Mouse (Mus musculus) adrenal gland, adult 2 months (tissue): ENCODE measurements at regions not wholly inside any gene's neighbourhood (a gene's known extent, or its start where the extent isn't known, plus 50 kb on each side); places are given as distances from the start of the nearest gene placed in this dataset.
A peak's percentile ranks its signal among the peaks of the same experiment; 100 is the strongest.

Experiments used
- DNase-seq: peaks from one replicate; pipeline ENCODE4 v3.0.0; 2021

GRCm38 (mm10) chr13:51227836-51228235 is 57.0 kb downstream of the Nxnl2 start:
- DNase-seq = no peak

- DNase-seq = no peak
Observed at GRCm38 (mm10) chr13:51228862-51229770, 58.3 kb downstream of the Nxnl2 start.

- DNase-seq = no peak
Observed at GRCm38 (mm10) chr13:51229862-51230261, 59.0 kb downstream of the Nxnl2 start.

- DNase-seq = no peak
Observed at GRCm38 (mm10) chr13:51231586-51231985, 60.8 kb downstream of the Nxnl2 start.

- DNase-seq = no peak
Observed at GRCm38 (mm10) chr13:51247378-51247777, 76.6 kb downstream of the Nxnl2 start.

DNA sequence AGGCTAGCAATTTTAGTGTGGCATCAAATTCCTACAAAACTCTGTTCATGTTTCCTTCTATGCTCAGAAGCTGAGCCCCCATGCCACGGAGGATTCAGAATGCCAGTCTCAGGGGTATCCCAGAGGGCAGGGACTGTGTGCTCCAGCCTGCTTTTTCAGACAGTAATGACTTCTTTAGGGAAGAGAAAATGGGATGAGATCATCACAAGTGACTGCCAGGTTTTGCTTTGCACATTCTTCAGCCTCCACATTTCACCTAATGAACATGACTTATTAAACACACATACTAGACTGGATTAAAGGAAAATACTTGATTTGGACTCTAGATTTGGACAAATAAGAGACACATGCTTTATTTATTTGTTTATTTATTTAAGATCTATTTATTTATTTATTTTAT is 82.5 kb downstream of the Nxnl2 start:
- no peak for DNase-seq

GRCm38 (mm10) chr13:51255688-51256087 is 84.9 kb downstream of the Nxnl2 start:
- DNase-seq = no peak

- no peak for DNase-seq
Observed at GRCm38 (mm10) chr13:51258752-51259721, 88.2 kb downstream of the Nxnl2 start.

DNA sequence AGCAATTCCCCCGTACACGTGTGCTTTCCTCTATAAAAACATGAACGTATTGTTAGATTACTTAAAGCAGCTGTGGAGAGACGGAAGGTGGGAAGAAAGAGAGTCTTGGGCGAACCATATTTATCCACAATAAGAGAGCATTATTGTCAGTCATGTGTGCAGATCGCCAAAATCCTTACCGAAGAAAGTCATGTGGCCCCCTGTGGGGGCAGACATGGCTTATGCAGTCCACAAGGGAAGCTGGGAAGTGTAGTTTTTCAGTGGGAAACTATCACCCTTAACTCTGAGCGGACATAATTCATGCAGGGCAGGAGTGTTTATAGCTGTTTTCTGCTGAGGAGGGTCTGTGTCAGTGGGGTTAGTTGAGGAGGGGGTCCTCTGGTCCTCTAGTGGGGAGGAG is 90.8 kb downstream of the Nxnl2 start:
- DNase-seq = no peak

GRCm38 (mm10) chr13:51272786-51273185 is 102.0 kb downstream of the Nxnl2 start:
- DNase-seq = no peak

DNA sequence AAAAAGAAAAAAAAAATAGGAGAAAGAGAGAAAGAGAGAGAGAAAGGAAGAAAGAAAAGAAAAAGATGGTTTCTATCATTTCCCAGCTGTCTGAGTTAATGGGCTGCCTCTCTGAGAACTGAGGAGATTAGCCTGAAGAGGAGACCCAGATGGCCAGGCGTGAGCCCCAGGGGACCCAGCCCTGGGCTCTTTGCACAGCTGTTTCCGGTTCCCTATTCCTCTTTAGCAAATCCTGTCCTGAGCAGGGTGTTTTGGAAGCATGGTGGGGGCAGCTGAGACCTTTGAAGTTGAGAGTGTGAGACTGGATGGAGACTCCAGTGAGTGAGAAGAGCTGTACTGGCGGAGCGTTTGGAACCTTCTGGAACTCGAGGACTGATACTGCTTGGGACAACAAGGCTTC is 103.8 kb downstream of the Nxnl2 start:
- no peak for DNase-seq

GRCm38 (mm10) chr13:51276601-51277000 is 105.8 kb downstream of the Nxnl2 start:
- DNase-seq = no peak

DNA sequence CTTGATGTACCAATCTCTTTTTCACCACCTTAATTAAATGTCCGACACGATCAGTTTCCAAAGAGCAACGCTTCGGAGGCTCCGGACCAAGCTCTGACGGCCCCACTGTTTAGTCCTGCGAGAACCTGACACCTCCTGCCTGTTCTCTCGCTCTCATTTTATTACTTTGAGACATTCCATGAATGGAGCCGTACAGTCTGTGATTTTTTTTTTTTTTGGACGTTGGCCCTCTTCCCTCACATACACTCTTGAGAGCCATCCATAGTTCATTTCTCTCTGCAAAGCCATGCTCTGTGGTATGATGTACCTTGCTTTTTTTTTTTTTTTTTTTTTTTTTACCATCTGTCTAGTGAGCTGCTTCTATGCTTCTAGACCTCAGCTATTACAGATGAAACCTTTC is 106.7 kb downstream of the Nxnl2 start:
- DNase-seq = no peak

DNA sequence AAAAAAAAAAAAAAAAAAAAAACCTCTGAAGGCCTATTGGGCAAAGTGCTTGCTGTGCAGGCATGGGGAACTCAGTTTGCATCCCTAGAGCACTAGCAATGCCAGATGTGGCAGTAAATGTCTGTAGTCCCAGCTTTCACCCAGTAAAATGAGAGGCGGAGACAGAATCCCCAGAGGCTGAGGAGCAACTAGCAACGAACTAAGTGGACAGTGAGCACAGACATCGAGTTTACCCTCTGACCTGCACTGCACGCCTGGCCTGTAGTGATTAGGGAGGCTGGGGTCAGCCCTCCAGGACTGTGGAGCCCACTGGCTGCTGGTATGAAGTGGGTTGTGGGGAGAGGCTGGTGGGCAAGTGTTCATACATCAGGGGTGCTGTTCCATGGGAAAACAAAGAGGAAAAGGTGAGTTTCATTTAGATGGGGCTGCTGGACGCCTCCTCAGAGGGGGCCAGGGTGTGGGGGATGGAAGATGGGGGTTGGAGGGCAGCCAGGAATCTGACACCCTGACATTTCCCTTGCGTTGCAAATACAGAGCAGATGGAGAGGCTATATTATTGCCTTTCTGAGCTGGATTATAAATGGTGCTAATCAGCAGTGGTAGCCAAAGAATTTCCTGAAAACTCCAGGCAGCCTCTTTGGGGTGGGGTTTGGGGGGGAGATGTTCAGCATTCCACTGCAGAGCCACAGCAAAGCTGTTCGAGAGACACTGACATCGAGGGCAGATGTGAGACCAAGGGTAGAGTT is 109.0 kb downstream of the Nxnl2 start:
- DNase-seq = peak; percentile 9

DNA sequence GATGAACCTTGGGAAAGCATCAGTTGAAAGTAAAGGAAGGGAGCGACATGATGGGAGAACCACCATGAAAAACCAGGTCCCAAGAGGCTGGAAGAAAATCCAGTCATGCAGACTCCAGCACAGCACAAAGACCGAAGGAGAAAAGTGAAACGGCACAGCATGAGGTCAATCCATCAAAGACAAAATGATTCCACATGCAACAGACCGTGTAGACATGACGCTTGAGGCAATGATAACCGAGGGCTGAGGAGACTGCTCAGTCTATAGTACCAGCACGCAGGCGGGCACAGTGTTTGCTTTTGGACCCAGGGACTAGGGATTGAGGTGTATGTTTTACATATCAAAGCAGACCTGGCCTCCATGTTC is 109.5 kb downstream of the Nxnl2 start:
- no peak for DNase-seq

DNA sequence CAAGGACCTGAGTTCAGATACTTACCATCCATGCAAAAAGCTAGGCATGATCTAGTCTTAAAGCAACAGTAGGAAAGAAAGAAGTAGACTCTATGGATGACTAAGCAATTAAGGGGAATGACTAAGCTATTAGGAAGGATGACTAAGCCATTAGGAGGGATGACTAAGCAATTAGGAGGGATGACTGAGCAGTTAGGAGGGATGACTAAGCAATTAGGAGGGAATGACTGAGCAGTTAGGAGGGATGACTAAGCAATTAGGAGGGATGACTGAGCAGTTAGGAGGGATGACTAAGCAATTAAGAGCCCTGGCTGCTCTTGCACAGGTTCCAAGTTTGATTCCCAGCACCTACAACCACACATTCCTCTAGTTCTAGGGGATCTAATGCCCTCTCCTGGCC is 113.9 kb downstream of the Nxnl2 start:
- no peak for DNase-seq

DNA sequence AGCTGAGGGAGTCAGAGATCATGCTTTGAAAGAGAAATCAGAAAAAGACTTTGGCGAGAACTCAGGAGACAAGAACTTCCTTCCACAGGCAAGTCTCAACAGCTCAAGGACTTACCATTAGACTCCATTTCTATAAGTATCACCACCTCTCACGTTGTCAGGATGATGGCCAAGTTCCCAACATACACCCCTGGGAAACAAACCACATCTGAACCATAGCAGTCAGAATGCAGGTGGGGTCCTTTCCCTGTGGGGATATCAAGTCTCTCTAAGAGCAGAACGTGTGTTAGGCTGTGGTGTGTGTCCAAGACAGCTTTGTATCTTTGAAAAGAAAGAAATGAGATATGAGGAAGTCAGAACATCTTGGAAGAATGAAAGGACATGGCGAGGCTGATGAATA is 118.6 kb downstream of the Nxnl2 start:
- DNase-seq = no peak

GRCm38 (mm10) chr13:51290021-51290424 is 118.4 kb upstream of the S1pr3 start:
- no peak for DNase-seq

- no peak for DNase-seq
Observed at GRCm38 (mm10) chr13:51290926-51291325, 117.5 kb upstream of the S1pr3 start.

DNA sequence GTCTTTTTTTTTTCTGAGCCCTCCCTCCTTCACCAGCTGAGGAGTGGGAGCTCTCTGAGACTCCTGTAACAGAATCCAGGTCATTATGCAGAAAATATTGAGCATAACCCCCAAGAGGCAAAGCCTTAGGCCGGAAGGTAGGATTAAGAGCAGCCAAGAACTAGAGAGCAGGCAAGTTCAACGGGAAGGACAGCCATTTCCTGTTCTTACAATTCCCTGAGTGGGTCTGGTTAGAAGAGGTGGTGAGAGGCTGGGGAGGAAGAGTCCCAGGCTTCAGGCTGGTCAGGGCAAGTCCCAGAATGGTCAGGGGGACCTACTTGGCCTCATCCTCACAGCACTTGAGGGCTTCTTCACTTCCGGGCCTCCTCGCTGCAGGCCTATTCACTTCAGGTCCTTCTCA is 115.4 kb upstream of the S1pr3 start:
- peak; percentile 24 for DNase-seq

- peak; percentile 21 for DNase-seq
Observed at GRCm38 (mm10) chr13:51295872-51296271, 112.6 kb upstream of the S1pr3 start.

GRCm38 (mm10) chr13:51297231-51297880 is 111.1 kb upstream of the S1pr3 start:
- no peak for DNase-seq
